Comparison of ENCODE assay signal across 12 mouse cellular contexts in genomic region chr17:47559726-47560125, GRCm38 (mm10). TPM values are rescaled to one million over a fixed set of nuclear protein-coding genes. Genes with fewer than 3 reads are reported as not detected.
DNase-seq lines count a peak whose midpoint lies in the region; ATAC-seq and TF ChIP-seq lines count a peak whose summit lies in the region.
"Had no signal": no experiment of that assay in that cellular context is flagged by ENCODE, and none has a peak within 500 bp of the region (broad histone marks: within the 10 kb centered on the region; RNA-seq: fewer than 3 reads in every experiment).

No protein-coding gene starts in this region.

- WGBS in embryonic facial prominence, embryonic 14.5 days = 42% methylated on average over 6 of the region's 6 CpGs
- 39% methylated on average over 6 of the region's 6 CpGs for WGBS in heart, embryonic 10.5 days
- 54% methylated on average over 6 of the region's 6 CpGs for WGBS in limb, embryonic 10.5 days
- 67% methylated on average over 6 of the region's 6 CpGs for WGBS in hindbrain, postnatal 0 days

- ATAC-seq in embryonic facial prominence, embryonic 14.5 days (ENCODE audit: low read depth) = peak; percentile 48; the same call in 1 of the 2 replicates
- no peak for ATAC-seq in hindbrain, postnatal 0 days
- ATAC-seq: CD4-positive, CD25-positive, alpha-beta regulatory T cell, adult 4 months had no signal

- H3K4me1 ChIP-seq in embryonic facial prominence, embryonic 14.5 days (ENCODE audit: control insufficient read depth, insufficient read depth, low read length) = peaks cover 7% of the 10 kb centered on the region; the same call in 1 of the 2 replicates
- H3K4me1 ChIP-seq in heart, embryonic 10.5 days = peaks cover 10% of the 10 kb centered on the region
- H3K4me1 ChIP-seq in limb, embryonic 10.5 days = no peaks in the 10 kb centered on the region
- H3K4me1 ChIP-seq in hindbrain, postnatal 0 days (ENCODE audit: insufficient read depth, low read length) = no peaks in the 10 kb centered on the region

- H3K4me2 ChIP-seq in embryonic facial prominence, embryonic 14.5 days (ENCODE audit: low read depth, low read length) = no peak overlapping the region
- H3K4me2 ChIP-seq in hindbrain, postnatal 0 days (ENCODE audit: low read depth, low read length) = no peak overlapping the region
- H3K4me2 ChIP-seq: hindbrain, embryonic 14.5 days; midbrain, embryonic 11.5 days had no signal

- H3K9ac ChIP-seq in embryonic facial prominence, embryonic 14.5 days (ENCODE audit: low read depth, low read length) = no peak overlapping the region
- H3K9ac ChIP-seq in hindbrain, postnatal 0 days (replicated peaks; ENCODE audit: low read length) = no peak overlapping the region
- H3K9ac ChIP-seq: hindbrain, embryonic 14.5 days had no signal

- H3K27ac ChIP-seq in embryonic facial prominence, embryonic 14.5 days (replicated peaks; ENCODE audit: low read depth, low read length) = peak overlapping the region; percentile 45
- peak overlapping the region; percentile 56; the same call in 1 of the 2 replicates for H3K27ac ChIP-seq in heart, embryonic 10.5 days
- 0 out of 2 replicates have a peak overlapping the region, but pooled peaks have one; percentile 22 for H3K27ac ChIP-seq in limb, embryonic 10.5 days
- H3K27ac ChIP-seq in hindbrain, postnatal 0 days = no peak overlapping the region
- H3K27ac ChIP-seq: hindbrain, embryonic 14.5 days had no signal

- no peak overlapping the region for H3K4me3 ChIP-seq in embryonic facial prominence, embryonic 14.5 days (ENCODE audit: low read depth, low read length)
- 0 out of 2 replicates have a peak overlapping the region, but pooled peaks have one; percentile 1 for H3K4me3 ChIP-seq in heart, embryonic 10.5 days
- no peak overlapping the region for H3K4me3 ChIP-seq in limb, embryonic 10.5 days
- H3K4me3 ChIP-seq in hindbrain, postnatal 0 days (ENCODE audit: low read length) = no peak overlapping the region

- H3K9me3 ChIP-seq in embryonic facial prominence, embryonic 14.5 days (ENCODE audit: control insufficient read depth, low read length) = no peaks in the 10 kb centered on the region
- H3K9me3 ChIP-seq in heart, embryonic 10.5 days = no peaks in the 10 kb centered on the region
- no peaks in the 10 kb centered on the region for H3K9me3 ChIP-seq in limb, embryonic 10.5 days (replicated peaks)
- no peaks in the 10 kb centered on the region for H3K9me3 ChIP-seq in hindbrain, postnatal 0 days (ENCODE audit: low read length)

- DNase-seq in kidney, postnatal 10 days = peak; percentile 56
- DNase-seq in kidney, adult 11 months = no peak
- peak; percentile 54 for DNase-seq in embryonic facial prominence, embryonic 14.5 days (ENCODE audit: low spot score)
- DNase-seq in heart, embryonic 10.5 days (ENCODE audit: low spot score) = no peak
- no peak for DNase-seq in limb, embryonic 10.5 days (ENCODE audit: low spot score)
- no peak for DNase-seq in hindbrain, postnatal 0 days (ENCODE audit: low spot score)
- no peak for DNase-seq in spleen, adult 12 weeks (ENCODE audit: low spot score)
- DNase-seq: adrenal gland, postnatal 10 days; thymus, postnatal 36 days had no signal

- H3K36me3 ChIP-seq in embryonic facial prominence, embryonic 14.5 days (ENCODE audit: control insufficient read depth, insufficient read depth, low read length) = no peaks in the 10 kb centered on the region
- H3K36me3 ChIP-seq in heart, embryonic 10.5 days = no peaks in the 10 kb centered on the region
- H3K36me3 ChIP-seq in limb, embryonic 10.5 days = no peaks in the 10 kb centered on the region
- no peaks in the 10 kb centered on the region for H3K36me3 ChIP-seq in hindbrain, postnatal 0 days (ENCODE audit: insufficient read depth, low read length)

- no peak for TF ChIP-seq CTCF in hindbrain, postnatal 0 days (IDR thresholded peaks at IDR 0.05; ENCODE audit: low read depth)

- H3K27me3 ChIP-seq in embryonic facial prominence, embryonic 14.5 days (replicated peaks; ENCODE audit: control insufficient read depth, insufficient read depth, low read length) = no peaks in the 10 kb centered on the region
- H3K27me3 ChIP-seq in heart, embryonic 10.5 days (ENCODE audit: insufficient read depth, poor library complexity, severe bottlenecking) = no peaks in the 10 kb centered on the region
- H3K27me3 ChIP-seq in limb, embryonic 10.5 days (ENCODE audit: low read depth, poor library complexity, severe bottlenecking) = no peaks in the 10 kb centered on the region
- H3K27me3 ChIP-seq in hindbrain, postnatal 0 days (ENCODE audit: insufficient read depth, low read length) = no peaks in the 10 kb centered on the region

RNA-seq across cellular contexts. Expression of gene Bysl, which starts 51.6 kb away (rescaled TPM):
- 21.3 and 22.4 TPM in 2 replicates for polyA plus RNA-seq in embryonic facial prominence, embryonic 14.5 days (2014; fragmentation: Nextera tagmentation; extraction: Ambion mirVana)
- polyA plus RNA-seq in heart, embryonic 10.5 days (2016; fragmentation: Nextera tagmentation; extraction: Ambion mirVana) = 37.0 and 43.0 TPM in 2 replicates
- polyA plus RNA-seq in limb, embryonic 10.5 days (2016; fragmentation: Nextera tagmentation; extraction: Ambion mirVana) = 41.3 and 48.3 TPM in 2 replicates
- total RNA-seq in hindbrain, postnatal 0 days (2014; rRNA removed) = 20.2 and 25.7 TPM in 2 replicates
- 25.3 and 27.1 TPM in 2 replicates for polyA plus RNA-seq in hindbrain, postnatal 0 days (2015; fragmentation: Nextera tagmentation; extraction: Ambion mirVana)

RNA-seq across cellular contexts. Expression of gene Med20, which starts 51.7 kb away (rescaled TPM):
- 47.7 and 50.2 TPM in 2 replicates for polyA plus RNA-seq in embryonic facial prominence, embryonic 14.5 days (2014; fragmentation: Nextera tagmentation; extraction: Ambion mirVana)
- polyA plus RNA-seq in heart, embryonic 10.5 days (2016; fragmentation: Nextera tagmentation; extraction: Ambion mirVana) = 36.5 and 42.8 TPM in 2 replicates
- 51.6 and 53.4 TPM in 2 replicates for polyA plus RNA-seq in limb, embryonic 10.5 days (2016; fragmentation: Nextera tagmentation; extraction: Ambion mirVana)
- 27.9 and 40.9 TPM in 2 replicates for total RNA-seq in hindbrain, postnatal 0 days (2014; rRNA removed)
- 27.3 and 27.9 TPM in 2 replicates for polyA plus RNA-seq in hindbrain, postnatal 0 days (2015; fragmentation: Nextera tagmentation; extraction: Ambion mirVana)

RNA-seq across cellular contexts. Expression of gene Gm20517, which starts 51.7 kb away (rescaled TPM):
- 1.4 and 1.9 TPM in 2 replicates for polyA plus RNA-seq in embryonic facial prominence, embryonic 14.5 days (2014; fragmentation: Nextera tagmentation; extraction: Ambion mirVana)
- polyA plus RNA-seq in heart, embryonic 10.5 days (2016; fragmentation: Nextera tagmentation; extraction: Ambion mirVana) = 1.6 and 2.1 TPM in 2 replicates
- 0.81 and 2.1 TPM in 2 replicates for polyA plus RNA-seq in limb, embryonic 10.5 days (2016; fragmentation: Nextera tagmentation; extraction: Ambion mirVana)
- 4.6 and 4.8 TPM in 2 replicates for total RNA-seq in hindbrain, postnatal 0 days (2014; rRNA removed)
- polyA plus RNA-seq in hindbrain, postnatal 0 days (2015; fragmentation: Nextera tagmentation; extraction: Ambion mirVana) = 1.2 and 1.6 TPM in 2 replicates

RNA-seq across cellular contexts. Expression of gene Ccnd3, which starts 54.9 kb away (rescaled TPM):
- polyA plus RNA-seq in embryonic facial prominence, embryonic 14.5 days (2014; fragmentation: Nextera tagmentation; extraction: Ambion mirVana) = 519 TPM in 2 replicates
- 552 and 644 TPM in 2 replicates for polyA plus RNA-seq in heart, embryonic 10.5 days (2016; fragmentation: Nextera tagmentation; extraction: Ambion mirVana)
- 405 and 413 TPM in 2 replicates for polyA plus RNA-seq in limb, embryonic 10.5 days (2016; fragmentation: Nextera tagmentation; extraction: Ambion mirVana)
- 55.0 and 63.4 TPM in 2 replicates for total RNA-seq in hindbrain, postnatal 0 days (2014; rRNA removed)
- polyA plus RNA-seq in hindbrain, postnatal 0 days (2015; fragmentation: Nextera tagmentation; extraction: Ambion mirVana) = 69.3 and 71.5 TPM in 2 replicates

RNA-seq across cellular contexts. Expression of gene Taf8, which starts 57.6 kb away (rescaled TPM):
- 19.5 and 24.3 TPM in 2 replicates for polyA plus RNA-seq in embryonic facial prominence, embryonic 14.5 days (2014; fragmentation: Nextera tagmentation; extraction: Ambion mirVana)
- 23.0 and 28.5 TPM in 2 replicates for polyA plus RNA-seq in heart, embryonic 10.5 days (2016; fragmentation: Nextera tagmentation; extraction: Ambion mirVana)
- polyA plus RNA-seq in limb, embryonic 10.5 days (2016; fragmentation: Nextera tagmentation; extraction: Ambion mirVana) = 32.1 and 36.8 TPM in 2 replicates
- total RNA-seq in hindbrain, postnatal 0 days (2014; rRNA removed) = 17.9 and 22.2 TPM in 2 replicates
- 11.8 and 12.3 TPM in 2 replicates for polyA plus RNA-seq in hindbrain, postnatal 0 days (2015; fragmentation: Nextera tagmentation; extraction: Ambion mirVana)

Comparison
In these comparisons a context has a peak if more than half of its experiments do, and no peak if none do; other contexts are left out.
1. DNase-seq: peak in kidney, postnatal 10 days (single experiment) and embryonic facial prominence, embryonic 14.5 days (single experiment); none in kidney, adult 11 months (single experiment), heart, embryonic 10.5 days (single experiment), limb, embryonic 10.5 days (single experiment), hindbrain, postnatal 0 days (single experiment) and spleen, adult 12 weeks (single experiment).